Mouse (Mus musculus) stomach, postnatal 0 days (tissue): Measurements from ENCODE around the gene Ttll10.

Experiments used
- CTCF ChIP-seq: IDR thresholded peaks from 2 replicates; pipeline ENCODE4 v1.5.1; 2016; ENCODE audit warnings: antibody characterized with exemption, low read depth, mild to moderate bottlenecking, moderate library complexity
- EP300 ChIP-seq: optimal IDR thresholded peaks from 2 replicates; pipeline ENCODE3; 2016; ENCODE audit warnings: antibody characterized with exemption

DNA sequence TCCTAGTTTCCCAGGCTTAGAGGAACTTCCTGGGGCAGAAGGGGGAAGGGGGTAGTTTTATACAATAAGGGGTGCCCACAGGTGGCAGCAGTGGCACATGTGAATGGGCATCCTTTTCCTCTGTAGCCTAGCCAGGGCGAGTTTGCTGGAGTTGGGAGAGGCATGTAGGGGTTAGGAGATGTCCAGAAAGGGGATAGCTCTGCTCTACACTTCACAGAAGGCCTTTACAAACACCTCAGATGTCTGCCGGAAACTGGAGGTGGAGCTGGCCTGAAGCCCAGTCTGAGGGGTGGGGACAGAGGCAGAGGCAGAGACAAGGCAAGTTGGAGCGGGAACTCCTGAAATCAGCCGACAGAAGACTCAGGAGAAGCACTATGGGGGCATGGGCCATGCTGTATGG, 33.2 kb downstream of the Ttll10 start, which contains the start of gene Tnfrsf18:
- TF ChIP-seq EP300 (no peak), CTCF (peak; percentile 48)
